Mouse (Mus musculus) CD4-positive, CD25-positive, alpha-beta regulatory T cell, adult 4 months (primary cell): ENCODE data around the gene Mef2d. TPM values are rescaled to one million over a fixed set of nuclear protein-coding genes. Genes with fewer than 3 reads are reported as not detected.
A peak's percentile ranks its signal among the peaks of the same experiment; 100 is the strongest.

Source experiments
- ATAC-seq: one replicate; pipeline ENCODE4 v1.8.0; 2017
- polyA plus RNA-seq, 2 experiments: library from polyadenylated mRNA; unstranded; fragments of 100-300 nt; shearing (Covaris generic); gene quantifications; one replicate each; pipeline ENCODE4 v1.2.1; 2017

Mef2d gene
- polyA plus RNA-seq, 2 experiments from 2014 or later = 30.9 to 36.1 TPM

DNA sequence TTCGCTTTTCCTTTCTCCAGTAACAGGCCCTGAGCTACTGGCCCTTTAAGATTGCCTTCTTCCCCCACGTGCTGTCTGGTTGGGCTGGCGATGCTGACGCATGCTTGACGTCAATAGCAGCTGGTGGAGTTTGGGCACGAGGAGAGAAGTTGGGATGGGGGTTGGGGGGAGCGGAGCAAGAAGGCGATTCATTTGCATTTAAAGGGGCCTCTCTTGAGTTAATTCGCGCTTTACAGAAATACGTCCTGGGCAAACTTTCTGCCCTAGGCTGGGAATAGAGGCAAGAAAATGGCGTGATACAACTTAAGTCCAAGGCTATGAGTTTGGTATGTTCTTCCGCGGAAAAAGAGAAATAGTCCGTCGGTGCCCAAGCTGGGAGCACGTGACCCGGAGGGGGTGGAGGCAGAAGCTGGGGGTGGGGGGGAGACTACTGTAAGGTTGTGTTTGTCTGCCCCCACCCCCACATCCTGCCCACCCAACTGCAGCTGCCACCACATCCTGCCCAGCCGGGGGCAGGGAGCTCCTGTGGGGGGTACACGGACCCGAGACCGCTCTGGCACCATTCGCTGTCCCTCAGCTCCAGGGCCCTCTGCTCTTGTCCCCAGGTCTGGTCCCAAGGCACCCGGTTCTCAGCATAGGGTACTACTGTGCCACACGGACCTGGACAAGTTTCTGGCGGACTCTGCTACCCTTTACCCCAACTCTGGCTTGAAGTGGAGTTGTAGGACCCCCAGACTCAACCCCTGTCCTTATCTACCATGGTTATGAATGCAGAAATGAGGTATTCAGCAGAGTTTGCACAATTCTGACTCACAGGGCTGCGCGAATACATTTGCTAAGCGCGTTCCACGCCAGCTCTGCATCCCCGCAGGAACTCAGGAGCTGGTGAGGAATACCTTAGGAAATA lies 3.6 kb upstream of the Mef2d start:
- peak; percentile 59 for ATAC-seq

DNA sequence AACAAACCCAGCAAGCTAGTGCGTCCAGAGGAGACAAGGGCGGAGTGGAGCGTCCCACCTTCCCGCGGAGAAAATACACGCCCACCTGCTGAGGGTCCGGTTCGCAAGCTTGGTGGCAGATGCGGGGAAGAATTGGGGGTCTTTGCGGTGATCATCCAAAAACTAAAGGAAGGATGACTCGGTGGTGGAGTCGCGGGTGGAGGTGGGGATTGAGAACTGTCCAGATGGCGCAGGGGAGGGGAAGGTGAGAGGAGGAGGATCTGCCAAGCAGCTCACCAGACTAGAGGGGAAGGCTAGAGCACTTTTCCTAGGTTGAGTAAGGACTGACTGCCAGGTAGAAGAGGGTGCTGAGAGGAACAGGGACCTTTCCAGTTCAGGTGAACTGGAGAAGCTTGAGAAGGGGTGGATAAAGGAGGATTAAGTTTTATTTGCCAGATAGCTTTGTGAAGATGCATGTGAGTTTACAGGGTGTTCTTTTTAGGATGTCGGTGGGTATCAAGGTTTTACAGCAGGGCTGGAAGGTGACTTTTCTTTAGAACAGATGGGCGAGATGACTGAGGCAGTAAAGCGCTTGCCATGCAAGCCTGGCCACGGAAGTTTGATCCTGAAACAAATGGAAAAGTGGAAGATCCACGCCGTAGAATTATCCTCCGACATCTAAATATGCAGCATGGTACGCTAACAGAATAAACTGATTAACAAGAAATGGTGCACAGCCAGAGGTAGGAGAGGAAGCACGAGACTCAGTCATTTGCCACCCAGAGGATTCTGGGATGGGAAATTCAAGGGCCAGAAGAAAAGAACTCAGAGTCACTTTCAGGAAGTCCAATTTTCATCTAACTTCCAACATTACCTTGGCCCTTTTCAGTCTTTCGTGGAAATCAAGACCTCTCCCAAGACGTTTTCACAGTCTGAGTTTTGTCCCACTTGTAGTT lies 2.7 kb upstream of the Mef2d start:
- ATAC-seq = no peak

- ATAC-seq = no peak
Observed at GRCm38 (mm10) chr3:88140178-88140902, 1.8 kb upstream of the Mef2d start.

- ATAC-seq = no peak
Observed at GRCm38 (mm10) chr3:88140903-88141430, 1.2 kb upstream of the Mef2d start.

DNA sequence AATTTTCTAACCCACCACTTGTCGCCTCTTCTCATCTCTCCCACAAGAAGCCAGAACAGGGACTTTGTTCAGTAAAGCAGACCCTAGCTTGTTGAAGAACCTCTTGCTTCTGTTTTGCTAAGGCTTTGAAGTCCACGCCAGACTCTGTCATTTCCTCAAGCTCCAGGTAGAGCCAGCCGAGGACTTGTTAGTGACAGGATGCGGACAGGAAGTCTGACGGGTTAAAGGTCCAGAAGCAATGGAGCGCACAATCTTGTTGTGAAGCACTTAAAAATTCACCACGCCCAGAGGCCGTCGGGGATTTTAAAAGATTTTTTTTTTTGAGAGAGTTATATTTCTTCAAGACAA lies 759 bp upstream of the Mef2d start:
- peak; percentile 43 for ATAC-seq

DNA sequence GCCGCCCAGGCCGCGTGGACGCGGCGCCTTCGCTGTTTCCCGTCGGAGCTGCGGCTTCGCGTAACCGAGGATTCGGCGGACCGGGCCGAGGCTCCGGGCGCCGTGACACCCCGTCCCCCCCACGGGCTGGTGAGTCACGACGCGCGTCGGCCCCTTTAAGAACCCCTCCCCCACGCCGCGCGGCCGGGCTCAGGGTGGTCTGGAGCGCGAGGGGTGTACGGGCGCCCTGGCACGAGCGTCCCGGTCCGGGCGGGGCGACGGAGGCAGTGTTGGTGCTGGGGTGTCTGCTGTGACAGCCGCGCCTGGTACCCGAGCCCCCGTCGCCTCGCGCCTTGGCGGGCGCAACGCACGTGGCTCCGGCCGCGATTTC lies 359 bp downstream of the Mef2d start:
- no peak for ATAC-seq

GRCm38 (mm10) chr3:88142916-88143771 lies 972 bp downstream of the Mef2d start:
- ATAC-seq = no peak

DNA sequence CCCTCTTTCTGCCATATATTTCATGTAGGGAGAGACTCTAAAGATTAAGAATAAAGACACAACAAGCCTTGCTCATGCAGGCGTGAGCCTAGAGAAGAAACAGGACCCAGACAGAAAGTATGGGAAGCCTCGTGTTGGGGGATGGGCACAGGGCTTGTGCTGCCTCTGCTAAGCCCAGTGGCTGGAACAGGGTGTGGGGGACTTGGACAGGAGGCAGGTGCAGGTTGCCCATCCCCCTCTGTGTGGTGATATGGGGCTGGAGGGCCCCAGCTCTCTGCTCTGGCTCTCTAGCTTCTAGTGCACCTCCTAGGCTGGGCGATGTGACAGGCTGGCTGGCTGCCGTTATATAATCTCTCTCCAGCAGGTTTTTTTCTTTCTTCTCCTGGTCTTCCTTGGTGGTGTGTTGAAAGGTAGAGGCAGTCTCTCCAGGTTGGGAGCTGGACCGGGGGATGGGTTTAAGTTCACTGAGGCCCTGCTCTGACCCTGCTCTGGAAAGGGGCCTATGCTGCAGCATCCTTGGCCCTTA lies 1.9 kb downstream of the Mef2d start:
- no peak for ATAC-seq

DNA sequence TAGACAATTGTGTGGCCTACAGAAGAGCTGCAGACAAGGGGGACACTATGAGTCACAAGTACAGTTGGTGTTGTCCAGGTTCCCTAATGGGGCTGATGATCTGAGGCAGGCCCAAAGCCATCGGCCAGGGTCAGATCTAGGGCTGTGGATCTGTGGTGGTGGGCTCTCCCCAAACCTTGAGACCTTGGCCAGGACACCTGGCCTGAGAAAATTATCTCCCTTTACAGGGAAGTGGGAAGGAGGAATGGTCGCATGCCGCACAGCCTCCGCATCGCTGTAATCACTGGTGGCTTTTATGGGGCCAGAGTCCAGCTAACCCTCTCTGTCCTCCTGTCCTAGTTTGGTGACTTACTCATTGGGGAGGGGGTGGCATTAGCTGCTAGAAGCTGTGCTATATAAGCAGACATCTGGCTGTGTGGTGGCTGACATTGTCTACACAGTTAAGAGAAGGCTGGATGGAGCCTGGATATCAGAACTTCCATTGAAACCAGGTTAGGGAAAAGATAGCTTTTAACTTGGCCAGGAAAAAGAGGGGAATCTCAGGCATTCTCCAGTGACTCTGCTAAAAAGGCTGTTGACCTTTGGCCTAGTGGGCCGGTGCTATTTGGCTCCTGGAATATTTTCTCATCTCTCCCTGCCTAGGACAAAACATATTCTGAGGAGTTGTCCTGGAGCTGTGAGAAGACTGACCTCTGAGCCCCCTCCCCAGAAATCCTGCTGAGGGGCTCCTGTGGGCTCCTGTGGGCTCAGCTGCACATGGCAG lies 2.7 kb downstream of the Mef2d start:
- no peak for ATAC-seq

DNA sequence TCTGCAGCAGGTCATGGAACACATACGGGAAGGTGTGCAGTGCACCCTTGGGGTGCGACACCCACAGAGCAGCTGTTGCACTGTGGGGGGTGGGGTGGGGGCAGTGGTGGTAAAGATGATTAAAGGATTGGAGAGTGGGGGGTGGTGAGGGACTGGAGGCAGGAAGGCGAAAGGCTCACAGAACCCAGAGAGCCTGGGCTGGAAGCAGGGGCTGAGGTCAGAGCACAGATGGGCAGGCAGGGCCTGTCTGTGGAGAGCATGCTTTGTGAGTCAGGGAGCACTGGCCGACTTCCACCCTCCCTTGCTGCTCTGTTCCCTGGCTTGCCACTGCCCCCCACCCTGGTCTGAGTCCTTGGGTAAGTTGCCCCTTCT lies 3.2 kb downstream of the Mef2d start:
- no peak for ATAC-seq

GRCm38 (mm10) chr3:88145952-88146351 lies 3.8 kb downstream of the Mef2d start:
- ATAC-seq = no peak

DNA sequence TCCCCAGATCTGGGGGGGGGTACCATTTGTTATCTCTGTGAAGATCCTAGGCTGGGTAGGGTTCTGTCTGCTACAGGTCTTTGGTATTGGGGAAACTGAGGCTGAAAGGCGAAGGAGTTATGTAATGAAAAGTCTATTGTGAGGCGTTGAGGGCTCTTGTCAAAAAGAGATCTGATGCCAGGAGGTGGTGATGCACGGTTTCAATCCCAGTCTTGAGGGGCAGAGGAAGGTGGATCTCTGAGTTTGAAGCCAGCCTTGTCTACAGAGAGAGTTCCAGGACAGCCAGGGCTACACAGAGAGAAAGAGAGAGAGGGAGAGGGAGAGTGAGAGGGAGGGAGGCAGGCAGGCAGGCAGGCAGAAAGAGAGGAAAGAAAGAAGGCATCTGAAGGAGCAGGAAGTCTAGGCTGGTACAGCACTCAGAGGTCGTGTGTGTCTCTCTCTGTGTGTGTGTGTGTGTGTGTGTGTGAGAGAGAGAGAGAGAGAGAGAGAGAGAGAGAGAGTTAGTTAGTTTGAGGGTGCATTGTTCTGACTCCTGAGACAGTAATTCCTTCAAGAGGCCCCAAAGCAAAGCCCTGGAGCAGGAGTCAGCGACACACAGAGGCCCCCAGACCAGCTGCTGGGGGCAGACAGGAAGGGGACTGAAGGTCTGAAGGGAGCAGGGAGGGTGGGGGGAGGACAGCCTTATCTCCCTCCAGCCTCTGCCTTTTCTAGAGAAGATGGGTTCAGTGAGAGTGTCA lies 4.4 kb downstream of the Mef2d start:
- no peak for ATAC-seq

GRCm38 (mm10) chr3:88147444-88147843 lies 5.3 kb downstream of the Mef2d start:
- ATAC-seq = no peak

DNA sequence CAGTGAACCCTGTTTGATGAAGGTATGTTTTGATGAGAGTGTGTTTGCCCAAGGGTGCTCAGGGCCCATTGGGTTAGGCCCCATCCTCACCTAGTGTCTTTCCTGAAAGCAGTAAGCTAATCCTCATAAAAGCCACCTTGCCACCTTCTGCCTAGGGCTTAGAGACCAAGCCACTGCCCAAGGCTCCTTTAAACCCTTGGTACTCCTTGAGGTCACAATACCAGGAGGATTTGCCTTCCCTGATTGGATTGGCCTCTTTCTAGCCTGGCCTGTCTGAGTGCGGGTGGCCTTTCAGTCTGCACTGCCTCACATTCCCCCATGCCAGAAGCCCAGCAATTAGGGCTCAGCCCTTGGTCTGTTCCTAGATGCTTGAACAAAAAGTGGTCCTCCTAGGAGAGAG lies 5.7 kb downstream of the Mef2d start:
- ATAC-seq = no peak

- no peak for ATAC-seq
Observed at GRCm38 (mm10) chr3:88148354-88148753, 6.2 kb downstream of the Mef2d start.

DNA sequence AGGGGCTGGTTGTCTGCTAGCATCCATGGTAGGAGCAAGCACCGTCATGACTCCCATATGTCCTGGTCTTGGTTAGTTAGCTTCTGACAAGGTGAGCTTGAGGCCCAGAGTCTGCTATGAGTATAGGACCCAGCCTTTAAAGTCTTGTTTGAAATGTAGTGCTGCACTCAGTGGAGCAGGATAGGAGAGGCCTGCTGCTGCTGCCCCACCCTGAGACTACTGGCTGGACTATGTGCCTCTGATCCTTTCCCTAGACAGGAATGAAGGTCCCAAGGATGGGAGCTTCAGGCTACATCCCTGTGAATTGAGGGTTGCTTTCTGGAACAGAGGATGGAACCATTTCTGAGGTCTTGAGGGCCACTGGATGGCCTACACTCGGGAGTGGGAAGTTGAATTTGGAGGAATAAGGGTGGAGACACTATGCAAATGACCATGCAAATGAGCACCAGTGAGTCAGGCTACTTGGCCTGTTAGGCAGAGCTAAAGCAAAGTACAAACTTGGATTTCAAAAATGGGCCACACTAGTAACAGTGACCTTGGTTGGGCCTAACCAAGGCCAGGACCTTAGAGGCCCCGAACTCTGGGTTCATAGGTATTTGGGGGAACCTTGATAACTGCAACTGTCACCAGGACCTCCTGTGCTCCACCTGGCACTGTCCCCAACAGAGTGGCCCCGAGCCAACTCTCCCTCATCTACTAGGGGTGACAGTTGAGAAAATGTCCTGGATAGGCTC lies 6.8 kb downstream of the Mef2d start:
- no peak for ATAC-seq

DNA sequence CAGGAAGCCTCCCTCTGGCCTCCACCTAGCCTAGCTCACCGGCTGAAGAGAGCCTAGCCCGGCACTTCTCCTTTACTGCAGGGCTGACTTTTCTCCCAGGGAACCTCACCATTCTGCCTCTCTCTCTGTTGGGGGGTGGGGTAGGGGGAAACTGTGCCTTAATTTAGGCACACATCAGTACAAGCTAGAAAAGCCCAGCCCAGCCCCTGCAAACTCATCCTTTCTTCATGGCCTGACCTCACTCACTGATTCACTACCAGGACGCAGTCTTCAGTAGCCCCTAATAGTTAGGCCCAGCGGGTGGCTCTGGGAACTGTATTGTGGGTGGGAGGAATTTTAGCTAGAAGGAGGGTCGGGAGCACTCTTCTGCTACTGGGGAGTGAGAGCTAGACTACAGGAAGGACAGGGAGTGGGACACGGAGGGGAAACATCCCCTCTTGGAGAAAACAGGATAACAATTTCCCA lies 7.4 kb downstream of the Mef2d start:
- no peak for ATAC-seq

DNA sequence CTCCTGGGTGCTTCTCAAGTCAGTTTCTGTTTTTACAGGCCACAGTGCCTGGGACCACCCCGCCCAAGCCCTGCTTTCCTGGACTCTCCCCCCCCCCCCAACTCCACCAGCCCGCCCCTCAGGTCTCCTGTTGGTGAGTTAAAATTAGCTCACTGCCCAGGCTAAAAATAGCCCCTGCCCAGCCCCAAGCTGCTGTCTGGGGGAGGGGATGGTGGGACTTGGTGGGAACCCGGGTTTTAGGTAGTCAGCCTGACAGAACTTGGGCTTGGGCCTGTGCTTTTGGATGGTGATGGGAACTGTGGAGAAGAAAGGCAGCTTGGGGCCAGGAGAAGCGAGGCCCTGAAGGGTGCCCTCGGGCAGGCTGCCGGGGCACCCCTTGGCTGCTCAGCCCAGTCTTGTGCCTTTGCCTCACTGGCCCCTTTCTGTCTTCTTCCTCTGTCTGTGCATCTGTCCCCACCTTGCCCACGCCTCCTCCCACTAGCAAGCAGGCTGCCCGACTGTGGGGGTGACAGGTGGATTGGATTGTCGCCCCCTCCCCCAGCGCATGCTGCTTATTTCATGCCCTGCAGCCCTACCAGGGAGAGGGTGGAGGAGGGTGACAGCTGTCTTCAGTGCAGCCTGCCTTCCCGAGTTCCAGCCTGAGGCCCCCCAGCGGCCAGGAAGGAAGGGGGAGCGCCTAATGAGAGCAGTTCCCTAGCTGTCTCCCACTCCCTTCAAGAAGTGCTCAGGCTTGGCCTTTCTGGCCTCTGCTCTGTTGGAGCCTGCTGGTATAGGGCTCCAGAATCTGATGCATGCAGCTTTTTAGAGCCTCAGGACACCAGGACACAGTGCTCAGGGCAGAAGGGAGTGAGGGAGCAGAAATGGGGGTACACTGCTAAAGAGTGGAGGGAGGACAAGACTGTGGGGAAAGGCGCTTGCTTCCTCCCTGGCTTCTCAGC lies 8.2 kb downstream of the Mef2d start:
- no peak for ATAC-seq
